Mouse (Mus musculus) neutrophil, adult 59 days (primary cell): Measurements from ENCODE around the gene Olfr611. TPM values are rescaled to one million over a fixed set of nuclear protein-coding genes. Genes with fewer than 3 reads are reported as not detected.

Experiments
- total RNA-seq, 2 experiments: library from RNA; stranded (reverse); gene quantifications; 1 replicate in 1 of 2; 2 replicates in 1 of 2; pipeline ENCODE4 v1.2.4; 2023

Olfr611 gene
- not detected for total RNA-seq

DNA sequence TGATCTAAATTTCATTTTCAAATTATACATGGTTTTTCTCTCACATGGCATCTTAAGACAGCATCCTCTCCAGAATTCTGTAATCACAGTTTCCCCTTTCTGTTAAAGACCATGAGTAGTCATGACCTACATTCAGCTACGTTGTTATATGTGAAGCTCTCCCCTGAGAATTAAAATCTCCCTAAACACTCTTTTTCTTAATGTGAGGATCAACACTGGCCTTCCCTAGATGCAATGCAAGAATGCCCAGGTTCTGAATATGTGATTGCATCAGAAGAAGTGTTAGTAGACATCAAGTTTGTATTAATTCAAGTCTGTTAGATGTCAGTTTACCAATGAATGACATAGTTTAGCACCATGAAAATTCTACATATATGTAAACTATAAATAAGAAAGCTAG, at the start of gene Olfr611:
TSS of gene Olfr611 (minus strand) at position 101 of the 400 bp plus-strand sequence.

DNA sequence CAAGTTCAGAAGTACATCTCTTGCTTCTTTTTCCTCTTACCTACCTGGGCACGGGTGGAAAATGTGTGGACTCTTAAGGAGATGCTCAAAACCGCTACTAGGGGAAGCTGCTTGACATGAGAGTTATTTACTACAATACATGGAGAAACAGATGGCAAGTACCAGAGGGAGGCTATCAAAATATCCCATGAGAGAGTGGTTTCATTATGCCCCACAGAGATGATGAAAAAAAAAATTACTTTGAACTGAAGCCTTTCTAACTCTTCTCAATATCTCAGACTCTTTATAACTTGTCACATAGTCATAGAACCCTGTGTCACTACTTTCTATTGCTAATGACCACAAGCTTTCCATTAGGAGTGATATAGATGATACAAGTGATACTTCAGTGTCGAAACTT, 48.4 kb upstream of the Olfr611 start, which contains the start of gene Olfr616:
TSS of gene Olfr616 (minus strand) at position 101 of the 400 bp plus-strand sequence.

GRCm38 (mm10) chr7:103555779-103556178, 35.1 kb upstream of the Olfr611 start, which contains the start of gene Olfr615:
Gene Olfr615 (plus strand): TSS chr7:103556079.

DNA sequence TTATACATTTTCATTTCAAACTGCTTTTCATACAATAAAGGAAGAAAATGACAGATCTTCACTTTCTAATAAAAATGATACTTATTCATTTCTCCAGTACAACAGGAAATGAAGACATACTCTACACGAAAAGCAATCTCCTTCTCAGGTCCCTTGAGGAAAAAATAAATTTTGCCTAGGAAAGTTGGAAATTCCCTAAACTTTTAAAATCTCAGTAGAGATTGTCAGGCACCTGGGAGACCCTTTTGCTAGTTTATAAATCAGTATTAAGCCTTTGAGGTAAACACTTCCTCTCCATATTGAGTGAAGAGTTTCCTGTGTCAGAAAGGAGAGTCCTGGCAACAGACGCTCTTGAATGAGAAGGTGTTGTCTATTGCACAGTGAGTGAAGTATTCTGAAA, 27.1 kb upstream of the Olfr611 start, which contains the start of gene Olfr613:
TSS of gene Olfr613 (plus strand) at position 301 of the 400 bp plus-strand sequence.

DNA sequence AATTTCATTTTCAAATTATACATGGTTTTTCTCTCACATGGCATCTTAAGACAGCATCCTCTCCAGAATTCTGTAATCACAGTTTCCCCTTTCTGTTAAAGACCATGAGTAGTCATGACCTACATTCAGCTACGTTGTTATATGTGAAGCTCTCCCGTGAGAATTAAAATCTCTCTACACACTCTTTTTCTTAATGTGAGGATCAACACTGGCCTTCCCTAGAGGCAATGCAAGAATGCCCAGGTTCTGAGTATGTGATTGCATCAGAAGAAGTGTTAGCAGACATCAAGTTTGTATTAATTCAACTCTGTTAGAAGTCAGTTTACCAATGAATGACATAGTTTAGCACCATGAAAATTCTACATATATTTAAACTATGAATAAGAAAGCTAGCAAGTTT, 22.0 kb upstream of the Olfr611 start, which contains the start of gene Olfr612:
TSS of gene Olfr612 (minus strand) at position 101 of the 400 bp plus-strand sequence.

DNA sequence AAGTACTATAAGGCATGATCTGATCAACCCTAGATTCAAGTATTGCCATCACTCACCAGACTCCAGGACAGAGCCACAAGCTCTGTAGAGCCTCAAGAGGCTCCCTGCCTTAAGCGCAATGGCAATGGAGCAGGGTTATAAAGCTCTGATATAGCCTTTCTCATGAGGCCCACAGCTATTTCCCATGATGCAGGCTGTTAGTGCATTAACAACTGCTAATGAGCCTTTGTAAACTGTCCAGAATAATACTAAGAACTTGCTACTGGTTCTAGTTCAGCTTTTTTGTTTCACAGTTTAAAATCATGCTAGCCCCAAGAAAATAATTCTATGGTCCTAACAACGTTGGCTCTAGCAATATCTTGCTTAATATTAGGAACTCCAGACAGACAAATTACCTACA, 8.6 kb downstream of the Olfr611 start, which contains the start of gene Olfr610:
TSS of gene Olfr610 (minus strand) at position 101 of the 400 bp plus-strand sequence.

GRCm38 (mm10) chr7:103497962-103498361, 22.7 kb downstream of the Olfr611 start, which contains the start of gene Olfr609:
Gene Olfr609 (minus strand): TSS chr7:103498062.

DNA sequence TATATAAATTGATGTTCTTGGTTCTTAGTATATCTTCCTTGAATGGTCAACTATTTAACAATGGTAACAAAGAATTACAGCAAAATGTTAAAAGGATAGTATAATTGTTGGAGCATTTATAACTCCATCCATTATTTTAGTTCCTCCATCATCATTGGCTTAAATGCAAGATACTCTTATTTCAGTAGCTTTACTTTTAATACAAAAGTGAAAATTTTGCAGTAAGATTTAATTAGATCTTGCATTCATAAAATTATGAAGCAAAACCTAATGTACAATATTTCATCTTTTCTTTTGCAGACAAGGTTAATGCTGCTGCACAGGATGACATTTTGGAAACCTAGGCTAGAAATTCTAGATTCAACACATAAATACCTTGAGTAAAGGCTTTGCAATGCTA, 51.1 kb downstream of the Olfr611 start, which contains the start of gene Olfr608:
TSS of gene Olfr608 (plus strand) at position 301 of the 400 bp plus-strand sequence.

Other genes starting within 250 kb of the Olfr611 start
- not detected for gene Olfr596, start 215.2 kb downstream of the Olfr611 start, total RNA-seq
- not detected for gene Olfr597, start 204.5 kb downstream of the Olfr611 start, total RNA-seq
- gene Olfr598, start 197.3 kb downstream of the Olfr611 start, total RNA-seq: not detected
- not detected for gene Olfr599, start 184.9 kb downstream of the Olfr611 start, total RNA-seq
- not detected for gene Olfr600, start 171.2 kb downstream of the Olfr611 start, total RNA-seq
- not detected for gene Olfr601, start 158.2 kb downstream of the Olfr611 start, total RNA-seq
- not detected for gene Olfr603, start 134.7 kb downstream of the Olfr611 start, total RNA-seq
- gene Usp17lc, start 105.8 kb downstream of the Olfr611 start, total RNA-seq: not detected
- not detected for gene Olfr605, start 75.4 kb downstream of the Olfr611 start, total RNA-seq
- not detected for gene Olfr606, start 71.8 kb downstream of the Olfr611 start, total RNA-seq
- gene Olfr607, start 56.7 kb downstream of the Olfr611 start, total RNA-seq: not detected
- not detected for gene Olfr608, start 51.0 kb downstream of the Olfr611 start, total RNA-seq
- gene Olfr609, start 22.8 kb downstream of the Olfr611 start, total RNA-seq: not detected
- not detected for gene Olfr610, start 8.7 kb downstream of the Olfr611 start, total RNA-seq
- not detected for gene Olfr612, start 21.9 kb upstream of the Olfr611 start, total RNA-seq
- gene Olfr613, start 27.2 kb upstream of the Olfr611 start, total RNA-seq: not detected
- not detected for gene Olfr615, start 35.2 kb upstream of the Olfr611 start, total RNA-seq
- gene Olfr616, start 48.3 kb upstream of the Olfr611 start, total RNA-seq: not detected
- not detected for gene Olfr617, start 52.2 kb upstream of the Olfr611 start, total RNA-seq
- gene Olfr618, start 69.3 kb upstream of the Olfr611 start, total RNA-seq: not detected
- gene Olfr619, start 79.7 kb upstream of the Olfr611 start, total RNA-seq: not detected
- gene Olfr620, start 91.7 kb upstream of the Olfr611 start, total RNA-seq: not detected
- not detected for gene Olfr622, start 121.9 kb upstream of the Olfr611 start, total RNA-seq
- not detected for gene Olfr623, start 142.9 kb upstream of the Olfr611 start, total RNA-seq
- under 1 TPM in 1 of 2 experiments, not detected in 1; 0.07 TPM for gene Olfr624, start 150.3 kb upstream of the Olfr611 start, total RNA-seq
- not detected for gene Olfr625-ps1, start 161.9 kb upstream of the Olfr611 start, total RNA-seq
- not detected for gene Olfr243, start 193.8 kb upstream of the Olfr611 start, total RNA-seq
- gene Olfr628, start 209.5 kb upstream of the Olfr611 start, total RNA-seq: not detected
- gene Olfr629, start 224.1 kb upstream of the Olfr611 start, total RNA-seq: not detected
- not detected for gene Olfr630, start 236.5 kb upstream of the Olfr611 start, total RNA-seq